Mouse (Mus musculus) forebrain, embryonic 16.5 days (tissue): ENCODE results near the gene Ppp2r3a. TPM values are rescaled to one million over a fixed set of nuclear protein-coding genes. Genes with fewer than 3 reads are reported as not detected.

ENCODE experiments used
- ATAC-seq: fragments of 200-750 bp; cut with Nextera tagmentation; 2 replicates; pipeline ENCODE4 v1.8.0; 2017; ENCODE audit warnings: mild to moderate bottlenecking, moderate library complexity
- H3K27ac ChIP-seq: fragments of 300-500 bp; sonication (generic); 2 replicates; pipeline ENCODE4 v1.5.1; 2014; ENCODE audit warnings: low read length, control low read depth
- H3K27me3 ChIP-seq: fragments of 300-500 bp; sonication (generic); replicated peaks from 2 replicates; pipeline ENCODE4 v1.6.1; 2014; ENCODE audit warnings: low read length; ENCODE audit not compliant: control insufficient read depth, insufficient read depth
- H3K36me3 ChIP-seq: fragments of 300-500 bp; sonication (generic); 2 replicates; pipeline ENCODE4 v1.6.1; 2014; ENCODE audit not compliant: control insufficient read depth, insufficient read depth
- H3K4me1 ChIP-seq: fragments of 300-500 bp; sonication (generic); replicated peaks from 2 replicates; pipeline ENCODE4 v1.6.1; 2014; ENCODE audit warnings: low read length; ENCODE audit not compliant: control insufficient read depth, insufficient read depth
- H3K4me2 ChIP-seq: fragments of 300-500 bp; sonication (generic); 2 replicates; pipeline ENCODE4 v1.6.1; 2014; ENCODE audit warnings: mild to moderate bottlenecking, low read length, control low read depth
- H3K4me3 ChIP-seq: fragments of 300-500 bp; sonication (generic); replicated peaks from 2 replicates; pipeline ENCODE4 v1.5.1; 2014; ENCODE audit warnings: mild to moderate bottlenecking, low read length, control low read depth
- H3K9ac ChIP-seq: fragments of 300-500 bp; sonication (generic); replicated peaks from 2 replicates; pipeline ENCODE4 v1.6.1; 2014; ENCODE audit warnings: low read depth, low read length, control low read depth
- H3K9me3 ChIP-seq: fragments of 300-500 bp; sonication (generic); 2 replicates; pipeline ENCODE4 v1.6.1; 2016; ENCODE audit warnings: low read length; ENCODE audit not compliant: control insufficient read depth
- WGBS: fragments of 180-500 bp; shearing (Covaris S2); extraction: QIAGEN DNeasy Blood & Tissue Kit; methylation state at CpG from one replicate; pipeline ENCODE4 v1.1.7; 2014; 5-methylcytosine and 5-hydroxymethylcytosine counted together
- polyA plus RNA-seq: library from polyadenylated mRNA; unstranded; fragments of >200 nt; fragmentation: Nextera tagmentation; extraction: Ambion mirVana; gene quantifications from 2 replicates; pipeline ENCODE4 v1.2.1, GENCODE M21; 2015

Ppp2r3a gene
- polyA plus RNA-seq, 1 experiment from 2014 or later, result 25.2 TPM

- Histone ChIP-seq H3K4me3 (no peak overlapping the region), H3K27ac (no peak overlapping the region), H3K36me3 (peaks cover 14% of the 10 kb centered on the region), H3K4me1 (no peaks in the 10 kb centered on the region), H3K27me3 (no peaks in the 10 kb centered on the region), H3K9me3 (no peaks in the 10 kb centered on the region), H3K4me2 (no peak overlapping the region), H3K9ac (no peak overlapping the region)
- WGBS, result 91% methylated on average over 4 of the region's 4 CpGs
- ATAC-seq, result no peak
Measured at GRCm38 (mm10) chr9:101143635-101144034, 108.0 kb downstream of the Ppp2r3a start.

GRCm38 (mm10) chr9:101114182-101114884 lies 137.3 kb downstream of the Ppp2r3a start:
- 93% methylated on average over 8 of the region's 8 CpGs for WGBS
- Histone ChIP-seq H3K4me1 (peaks cover 2% of the 10 kb centered on the region; the same call in 1 of the 2 replicates), H3K9ac (no peak overlapping the region), H3K4me3 (no peak overlapping the region), H3K36me3 (no peaks in the 10 kb centered on the region), H3K27ac (no peak overlapping the region), H3K4me2 (no peak overlapping the region), H3K9me3 (no peaks in the 10 kb centered on the region), H3K27me3 (no peaks in the 10 kb centered on the region)
- ATAC-seq, result no peak

- Histone ChIP-seq H3K27ac (no peak overlapping the region), H3K9ac (no peak overlapping the region), H3K36me3 (no peaks in the 10 kb centered on the region), H3K9me3 (no peaks in the 10 kb centered on the region), H3K4me1 (peaks cover 2% of the 10 kb centered on the region; the same call in 1 of the 2 replicates), H3K4me2 (no peak overlapping the region), H3K4me3 (no peak overlapping the region), H3K27me3 (no peaks in the 10 kb centered on the region)
- 95% methylated on average over 4 of the region's 4 CpGs for WGBS
- ATAC-seq, result no peak
Measured at GRCm38 (mm10) chr9:101113317-101113716, 138.3 kb downstream of the Ppp2r3a start.

- 40% methylated on average over 3 of the region's 3 CpGs for WGBS
- Histone ChIP-seq H3K4me1 (peaks cover 2% of the 10 kb centered on the region; the same call in 1 of the 2 replicates), H3K4me2 (no peak overlapping the region), H3K9ac (no peak overlapping the region), H3K27ac (no peak overlapping the region), H3K36me3 (peaks cover 4% of the 10 kb centered on the region), H3K9me3 (no peaks in the 10 kb centered on the region), H3K27me3 (no peaks in the 10 kb centered on the region), H3K4me3 (no peak overlapping the region)
- no peak for ATAC-seq
Measured at GRCm38 (mm10) chr9:101110013-101110412, 141.6 kb downstream of the Ppp2r3a start.

- Histone ChIP-seq H3K27me3 (no peaks in the 10 kb centered on the region), H3K9me3 (no peaks in the 10 kb centered on the region), H3K9ac (no peak overlapping the region), H3K36me3 (peaks cover 7% of the 10 kb centered on the region), H3K4me3 (no peak overlapping the region), H3K4me2 (no peak overlapping the region), H3K4me1 (peaks cover 2% of the 10 kb centered on the region; the same call in 1 of the 2 replicates), H3K27ac (no peak overlapping the region)
- WGBS, result 84% methylated on average over 3 of the region's 3 CpGs
- no peak for ATAC-seq
Measured at GRCm38 (mm10) chr9:101107386-101107785, 144.2 kb downstream of the Ppp2r3a start.

- Histone ChIP-seq H3K4me2 (no peak overlapping the region), H3K4me3 (no peak overlapping the region), H3K27me3 (no peaks in the 10 kb centered on the region), H3K4me1 (peaks cover 2% of the 10 kb centered on the region; the same call in 1 of the 2 replicates), H3K27ac (no peak overlapping the region), H3K9ac (no peak overlapping the region), H3K36me3 (peaks cover 18% of the 10 kb centered on the region), H3K9me3 (no peaks in the 10 kb centered on the region)
- no peak for ATAC-seq
- 90% methylated on average over 6 of the region's 6 CpGs for WGBS
Measured at GRCm38 (mm10) chr9:101105735-101106134, 145.9 kb downstream of the Ppp2r3a start.

- H3K9me3 ChIP-seq, result no peaks in the 10 kb centered on the region
- H3K4me3 ChIP-seq, result no peak overlapping the region
- no peak for ATAC-seq
- H3K9ac ChIP-seq, result no peak overlapping the region
- H3K27me3 ChIP-seq, result no peaks in the 10 kb centered on the region
- H3K27ac ChIP-seq, result no peak overlapping the region
- H3K36me3 ChIP-seq, result peaks cover 21% of the 10 kb centered on the region
- H3K4me2 ChIP-seq, result no peak overlapping the region
- peaks cover under 1% of the 10 kb centered on the region; the same call in 1 of the 2 replicates for H3K4me1 ChIP-seq
- 86% methylated on average over 11 of the region's 11 CpGs for WGBS
Measured at GRCm38 (mm10) chr9:101104931-101105330, 146.7 kb downstream of the Ppp2r3a start.

- 91% methylated on average over 3 of the region's 3 CpGs for WGBS
- no peak for ATAC-seq
- Histone ChIP-seq H3K36me3 (peaks cover 17% of the 10 kb centered on the region), H3K4me3 (no peak overlapping the region), H3K27me3 (no peaks in the 10 kb centered on the region), H3K27ac (no peak overlapping the region), H3K9me3 (peaks cover 3% of the 10 kb centered on the region; the same call in 1 of the 2 replicates), H3K4me2 (no peak overlapping the region), H3K9ac (no peak overlapping the region), H3K4me1 (no peaks in the 10 kb centered on the region)
Measured at GRCm38 (mm10) chr9:101102288-101102687, 149.3 kb downstream of the Ppp2r3a start.

GRCm38 (mm10) chr9:101101547-101101946 lies 150.0 kb downstream of the Ppp2r3a start:
- no peaks in the 10 kb centered on the region for H3K27me3 ChIP-seq
- no peaks in the 10 kb centered on the region for H3K4me1 ChIP-seq
- 97% methylated on average over 8 of the region's 8 CpGs for WGBS
- no peak overlapping the region for H3K9ac ChIP-seq
- ATAC-seq, result no peak
- no peak overlapping the region for H3K4me3 ChIP-seq
- no peak overlapping the region for H3K27ac ChIP-seq
- H3K36me3 ChIP-seq, result peaks cover 17% of the 10 kb centered on the region
- peaks cover 3% of the 10 kb centered on the region; the same call in 1 of the 2 replicates for H3K9me3 ChIP-seq
- H3K4me2 ChIP-seq, result no peak overlapping the region
